In the genomic region with DNA sequence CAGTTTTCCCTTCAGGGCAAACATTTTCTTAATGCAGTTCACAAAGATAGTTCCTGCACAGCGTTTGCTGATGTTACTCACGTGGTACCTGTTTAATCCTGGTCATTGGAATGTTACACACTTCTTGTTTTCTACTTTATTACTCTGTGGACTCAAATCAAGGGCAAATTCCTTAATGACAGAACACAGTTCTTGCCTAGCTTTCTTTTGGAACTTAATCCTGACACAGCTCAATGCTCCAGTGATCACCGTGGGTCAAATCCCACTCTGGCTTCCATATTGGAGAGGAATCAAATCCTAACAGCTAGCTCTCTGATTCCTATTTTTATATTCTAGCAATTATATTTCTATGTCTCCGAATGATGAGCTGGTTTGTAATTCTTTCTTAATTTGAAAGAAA, we compare ENCODE assay signal across 25 mouse cellular contexts. TPM values are rescaled to one million over a fixed set of nuclear protein-coding genes. Genes with fewer than 3 reads are reported as not detected.
A peak's percentile ranks its signal among the peaks of the same experiment; 100 is the strongest.
DNase-seq lines count a peak whose midpoint lies in the region; ATAC-seq and TF ChIP-seq lines count a peak whose summit lies in the region.
"Had no signal": no experiment of that assay in that cellular context is flagged by ENCODE, and none has a peak within 500 bp of the region (broad histone marks: within the 10 kb centered on the region; RNA-seq: fewer than 3 reads in every experiment).

No protein-coding gene starts in this region.

- peaks cover 4% of the 10 kb centered on the region; the same call in 1 of the 2 replicates for H3K36me3 ChIP-seq in kidney, embryonic 15.5 days
- no peaks in the 10 kb centered on the region; the same call in 1 of the 2 replicates for H3K36me3 ChIP-seq in hindbrain, postnatal 0 days (ENCODE audit: insufficient read depth, low read length)
- H3K36me3 ChIP-seq: embryonic facial prominence, embryonic 13.5 days; forebrain, embryonic 12.5 days; forebrain, embryonic 15.5 days; heart, embryonic 15.5 days had no signal

- no peak for TF ChIP-seq CTCF in hindbrain, postnatal 0 days (IDR thresholded peaks at IDR 0.05; ENCODE audit: low read depth)

- ATAC-seq in kidney, embryonic 15.5 days (replicated peaks; ENCODE audit: low FRiP score): no peak; the same call in 1 of the 2 replicates
- no peak for ATAC-seq in hindbrain, postnatal 0 days
- ATAC-seq: activated CD4-positive, CD25-positive, alpha-beta regulatory T cell, adult 4 months; forebrain, embryonic 15.5 days had no signal

- no peak overlapping the region for H3K4me3 ChIP-seq in kidney, embryonic 15.5 days (replicated peaks)
- H3K4me3 ChIP-seq in hindbrain, postnatal 0 days (ENCODE audit: low read length): no peak overlapping the region
- H3K4me3 ChIP-seq: embryonic facial prominence, embryonic 10.5 days; embryonic facial prominence, embryonic 13.5 days; erythroblast, embryonic 14.5 days; forebrain, embryonic 12.5 days; forebrain, embryonic 15.5 days; heart, embryonic 12.5 days; heart, embryonic 15.5 days; hindbrain, embryonic 10.5 days had no signal

- H3K27ac ChIP-seq in kidney, embryonic 15.5 days: no peak overlapping the region
- no peak overlapping the region for H3K27ac ChIP-seq in hindbrain, postnatal 0 days
- H3K27ac ChIP-seq: embryonic facial prominence, embryonic 10.5 days; embryonic facial prominence, embryonic 13.5 days; forebrain, embryonic 12.5 days; forebrain, embryonic 15.5 days; heart, embryonic 15.5 days; hindbrain, embryonic 10.5 days; hindbrain, embryonic 14.5 days had no signal

- DNase-seq in kidney, adult 11 months: peak; percentile 41
- no peak for DNase-seq in kidney, postnatal 10 days
- peak; percentile 81 for DNase-seq in kidney, adult 9 months
- DNase-seq in kidney, postnatal 14 days: peak; percentile 39
- no peak for DNase-seq in hindbrain, postnatal 0 days (ENCODE audit: low spot score)
- DNase-seq: adrenal gland, adult 8-10 months; adrenal gland, postnatal 25 days; cerebellum, adult 11-12 months; cerebellum, adult 8-10 months; cerebellum, postnatal 36 days; gastrocnemius, postnatal 25 days; heart, adult 18-20 months; heart, postnatal 10 days; heart, postnatal 36 days had no signal

- no peak overlapping the region for H3K9ac ChIP-seq in kidney, embryonic 15.5 days
- H3K9ac ChIP-seq in hindbrain, postnatal 0 days (replicated peaks; ENCODE audit: low read length): no peak overlapping the region
- H3K9ac ChIP-seq: embryonic facial prominence, embryonic 13.5 days; forebrain, embryonic 12.5 days; forebrain, embryonic 15.5 days; heart, embryonic 12.5 days; heart, embryonic 15.5 days; hindbrain, embryonic 14.5 days had no signal

- WGBS in kidney, embryonic 15.5 days: 51% methylated on average over 4 of the region's 4 CpGs
- WGBS in hindbrain, postnatal 0 days: 80% methylated on average over 4 of the region's 4 CpGs

- H3K4me1 ChIP-seq in kidney, embryonic 15.5 days: peaks cover 8% of the 10 kb centered on the region
- no peaks in the 10 kb centered on the region for H3K4me1 ChIP-seq in hindbrain, postnatal 0 days (ENCODE audit: insufficient read depth, low read length)
- H3K4me1 ChIP-seq: embryonic facial prominence, embryonic 13.5 days; forebrain, embryonic 15.5 days had no signal

- no peaks in the 10 kb centered on the region for H3K9me3 ChIP-seq in kidney, embryonic 15.5 days (replicated peaks)
- no peaks in the 10 kb centered on the region for H3K9me3 ChIP-seq in hindbrain, postnatal 0 days (ENCODE audit: low read length)
- H3K9me3 ChIP-seq: embryonic facial prominence, embryonic 10.5 days; embryonic facial prominence, embryonic 13.5 days; forebrain, embryonic 12.5 days; forebrain, embryonic 15.5 days; heart, embryonic 12.5 days; heart, embryonic 15.5 days; hindbrain, embryonic 10.5 days had no signal

- H3K27me3 ChIP-seq in kidney, embryonic 15.5 days: no peaks in the 10 kb centered on the region
- no peaks in the 10 kb centered on the region for H3K27me3 ChIP-seq in hindbrain, postnatal 0 days (ENCODE audit: insufficient read depth, low read length)
- H3K27me3 ChIP-seq: embryonic facial prominence, embryonic 13.5 days; forebrain, embryonic 12.5 days; forebrain, embryonic 15.5 days; heart, embryonic 12.5 days; heart, embryonic 15.5 days had no signal

- H3K4me2 ChIP-seq in kidney, embryonic 15.5 days: no peak overlapping the region
- no peak overlapping the region for H3K4me2 ChIP-seq in hindbrain, postnatal 0 days (ENCODE audit: low read depth, low read length)
- H3K4me2 ChIP-seq: embryonic facial prominence, embryonic 13.5 days; forebrain, embryonic 12.5 days; forebrain, embryonic 15.5 days; heart, embryonic 12.5 days; heart, embryonic 15.5 days; hindbrain, embryonic 14.5 days had no signal

RNA-seq across cellular contexts. Expression of a gene that starts 38.4 kb away (rescaled TPM):
- polyA plus RNA-seq in kidney, embryonic 15.5 days (2015; fragmentation: Nextera tagmentation; extraction: Ambion mirVana): 20.1 and 20.5 TPM in 2 replicates
- total RNA-seq in hindbrain, postnatal 0 days (2014; rRNA removed): 9.7 and 10.1 TPM in 2 replicates
- 22.2 and 23.5 TPM in 2 replicates for polyA plus RNA-seq in hindbrain, postnatal 0 days (2015; fragmentation: Nextera tagmentation; extraction: Ambion mirVana)

Comparison
In these comparisons a context has a peak if more than half of its experiments do, and no peak if none do; other contexts are left out.
1. DNase-seq: peak in kidney, adult 11 months (single experiment), kidney, adult 9 months (single experiment) and kidney, postnatal 14 days (single experiment); none in kidney, postnatal 10 days (single experiment) and hindbrain, postnatal 0 days (single experiment).